Mouse (Mus musculus) ES-E14 (cell line): ENCODE measurements around the gene Lactb.

Experiments used
- CHD2 ChIP-seq: IDR thresholded peaks from 2 replicates; pipeline ENCODE4 v1.6.1; 2014; ENCODE audit warnings: mild to moderate bottlenecking, low read depth, low read length, inconsistent platforms
- ZNF384 ChIP-seq: IDR thresholded peaks from 2 replicates; pipeline ENCODE4 v1.6.1; 2012; ENCODE audit warnings: low read depth, low read length, inconsistent platforms

- TF ChIP-seq CHD2 (no peak), ZNF384 (no peak)
These were observed 14.8 kb upstream of the Lactb start for GRCm38 (mm10) chr9:66990046-66990445.
